Comparison of ENCODE assay signal across 21 mouse cellular contexts in the genomic region with DNA sequence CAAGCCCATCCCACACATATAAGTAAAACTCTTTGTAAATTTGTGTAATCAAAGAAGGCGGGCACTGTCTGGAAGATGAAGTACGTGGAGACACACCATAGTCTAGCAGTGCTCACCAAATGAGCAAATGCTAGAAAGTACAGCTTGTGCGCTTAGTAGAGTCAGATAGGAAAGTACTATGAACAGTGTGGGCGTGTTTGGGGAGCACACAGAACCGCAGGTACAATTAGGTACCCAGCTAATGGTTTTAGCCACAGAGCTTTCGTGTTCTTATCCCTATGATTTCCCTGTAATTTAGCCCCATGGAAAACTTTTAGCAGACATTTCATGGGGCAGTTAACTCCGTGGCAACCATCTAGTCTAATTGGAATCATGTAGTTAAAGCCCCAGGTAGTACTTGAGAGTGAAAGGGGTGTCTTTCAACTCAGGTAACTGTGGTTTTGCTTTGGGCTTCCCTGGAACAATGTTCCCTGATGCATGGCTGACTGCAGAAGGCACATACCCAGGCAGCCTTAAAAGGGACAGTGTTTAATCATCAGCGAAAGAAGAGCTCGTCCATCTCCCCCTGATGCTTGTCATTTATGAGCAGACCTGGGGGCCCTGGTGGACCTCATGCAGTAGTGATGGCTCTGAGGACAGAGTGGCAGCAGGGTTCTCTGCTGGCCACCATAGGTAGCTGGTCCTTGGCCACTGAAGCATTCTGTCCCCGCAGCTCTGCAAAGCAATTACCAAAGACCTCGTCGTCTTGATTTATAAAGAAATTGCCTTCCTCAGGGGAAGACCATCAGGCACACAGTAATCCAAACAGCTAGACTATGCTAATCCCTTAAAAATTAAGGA.
A peak's percentile ranks its signal among the peaks of the same experiment; 100 is the strongest.
DNase-seq lines count a peak whose midpoint lies in the region; ATAC-seq and TF ChIP-seq lines count a peak whose summit lies in the region.
"Had no signal": no experiment of that assay in that cellular context is flagged by ENCODE, and none has a peak within 500 bp of the region (broad histone marks: within the 10 kb centered on the region; RNA-seq: fewer than 3 reads in every experiment).

No protein-coding gene starts in this region.

- intact Hi-C loops in heart, postnatal 14 days (cut with DNase I) = no loop called here

- TF ChIP-seq CTCF in CH12.LX (conservative IDR thresholded peaks at IDR 0.05 in 1 of 2, IDR thresholded peaks at IDR 0.05 in 1 of 2; ENCODE audit: low read depth in 2 of 2, low read length in 2 of 2) = no peak

- peak; percentile 18 to 36 for DNase-seq in cerebellum, postnatal 10 days
- no peak for DNase-seq in cerebellum, adult 18-20 months
- DNase-seq in hindbrain, embryonic 14.5 days (ENCODE audit: low spot score) = no peak
- DNase-seq in hindbrain, embryonic 11.5 days (ENCODE audit: low spot score) = no peak
- no peak for DNase-seq in midbrain, embryonic 11.5 days (ENCODE audit: low spot score, missing footprints)
- no peak for DNase-seq in CH12.LX (ENCODE audit: extremely low read depth)
- DNase-seq in heart, postnatal 14 days = no peak
- DNase-seq: adrenal gland, postnatal 14 days; cerebellum, adult 8-10 months; gastrocnemius, postnatal 36 days; heart, adult 18-20 months; heart, postnatal 36 days; kidney, adult 2 months had no signal

- dilution Hi-C loops in CH12.LX (cut with MboI; ENCODE audit: extremely low pct_ligation_motif_present, extremely low pct_unique_long_range_greater_than_20kb, low sequenced_read_pairs) = no loop called here

- WGBS in hindbrain, embryonic 14.5 days = 79% methylated on average over 12 of the region's 12 CpGs
- WGBS in hindbrain, embryonic 11.5 days = 86% methylated on average over 12 of the region's 12 CpGs
- WGBS in midbrain, embryonic 15.5 days = 83% methylated on average over 12 of the region's 12 CpGs
- 81% methylated on average over 12 of the region's 12 CpGs for WGBS in midbrain, embryonic 11.5 days

- no peaks in the 10 kb centered on the region for H3K36me3 ChIP-seq in hindbrain, embryonic 14.5 days (replicated peaks; ENCODE audit: control insufficient read depth, insufficient read depth)
- H3K36me3 ChIP-seq in hindbrain, embryonic 11.5 days (ENCODE audit: control insufficient read depth, insufficient read depth, low read length) = no peaks in the 10 kb centered on the region
- H3K36me3 ChIP-seq in midbrain, embryonic 15.5 days (replicated peaks) = no peaks in the 10 kb centered on the region
- H3K36me3 ChIP-seq in midbrain, embryonic 11.5 days (ENCODE audit: control insufficient read depth, insufficient read depth, low read length) = no peaks in the 10 kb centered on the region
- H3K36me3 ChIP-seq in CH12.LX (replicated peaks in 1 of 2; ENCODE audit: control insufficient read depth in 1 of 2, insufficient read depth in 1 of 2, low read length in 1 of 2) = no peaks in the 10 kb centered on the region
- H3K36me3 ChIP-seq: embryonic facial prominence, embryonic 10.5 days; heart, embryonic 15.5 days had no signal

- no peak overlapping the region for H3K9ac ChIP-seq in hindbrain, embryonic 14.5 days
- H3K9ac ChIP-seq in hindbrain, embryonic 11.5 days (ENCODE audit: low read depth, low read length) = no peak overlapping the region
- no peak overlapping the region for H3K9ac ChIP-seq in midbrain, embryonic 15.5 days
- H3K9ac ChIP-seq in midbrain, embryonic 11.5 days (ENCODE audit: low read length) = no peak overlapping the region
- no peak overlapping the region for H3K9ac ChIP-seq in CH12.LX (ENCODE audit: insufficient read depth, low read depth)
- H3K9ac ChIP-seq: forebrain, embryonic 13.5 days; heart, embryonic 15.5 days had no signal

- no peak for TF ChIP-seq EP300 in CH12.LX (IDR thresholded peaks at IDR 0.05; ENCODE audit: low read length)

- TF ChIP-seq RAD21 in CH12.LX (IDR thresholded peaks at IDR 0.05; ENCODE audit: low read depth, low read length) = no peak

- no peaks in the 10 kb centered on the region for H3K9me3 ChIP-seq in hindbrain, embryonic 14.5 days (ENCODE audit: control insufficient read depth, low read length)
- no peaks in the 10 kb centered on the region for H3K9me3 ChIP-seq in hindbrain, embryonic 11.5 days (ENCODE audit: control insufficient read depth, low read length)
- H3K9me3 ChIP-seq in midbrain, embryonic 15.5 days = no peaks in the 10 kb centered on the region
- H3K9me3 ChIP-seq in midbrain, embryonic 11.5 days (ENCODE audit: control insufficient read depth, low read length) = no peaks in the 10 kb centered on the region
- H3K9me3 ChIP-seq in CH12.LX (replicated peaks; ENCODE audit: low read length) = no peaks in the 10 kb centered on the region
- H3K9me3 ChIP-seq: embryonic facial prominence, embryonic 10.5 days; forebrain, embryonic 13.5 days; heart, embryonic 15.5 days had no signal

- 0 out of 2 replicates have a peak, but pooled peaks have one; percentile 31 for ATAC-seq in hindbrain, embryonic 14.5 days (ENCODE audit: low FRiP score)
- no peak for ATAC-seq in hindbrain, embryonic 11.5 days (ENCODE audit: low FRiP score)
- ATAC-seq in midbrain, embryonic 15.5 days (replicated peaks) = 0 out of 2 replicates have a peak, but pooled peaks have one; percentile 9
- ATAC-seq in midbrain, embryonic 11.5 days (ENCODE audit: low FRiP score) = no peak
- ATAC-seq: activated CD4-positive, CD25-positive, alpha-beta regulatory T cell, adult 4 months; forebrain, embryonic 13.5 days; intestine, embryonic 16.5 days; Patski had no signal

- no peak overlapping the region for H3K4me3 ChIP-seq in hindbrain, embryonic 14.5 days (replicated peaks; ENCODE audit: low read length)
- H3K4me3 ChIP-seq in hindbrain, embryonic 11.5 days (ENCODE audit: low read depth, low read length) = no peak overlapping the region
- no peak overlapping the region for H3K4me3 ChIP-seq in midbrain, embryonic 15.5 days
- H3K4me3 ChIP-seq in midbrain, embryonic 11.5 days (ENCODE audit: low read depth, low read length) = no peak overlapping the region
- no peak overlapping the region for H3K4me3 ChIP-seq in CH12.LX (replicated peaks in 1 of 3; ENCODE audit: low read depth in 2 of 3, low read length in 2 of 3, poor library complexity in 1 of 3)
- H3K4me3 ChIP-seq: embryonic facial prominence, embryonic 10.5 days; forebrain, embryonic 13.5 days; heart, embryonic 15.5 days had no signal

- H3K27me3 ChIP-seq in hindbrain, embryonic 14.5 days (ENCODE audit: control insufficient read depth, insufficient read depth, low read length) = no peaks in the 10 kb centered on the region
- H3K27me3 ChIP-seq in hindbrain, embryonic 11.5 days (ENCODE audit: control insufficient read depth, insufficient read depth, low read length) = no peaks in the 10 kb centered on the region
- H3K27me3 ChIP-seq in midbrain, embryonic 15.5 days (replicated peaks) = no peaks in the 10 kb centered on the region
- H3K27me3 ChIP-seq in midbrain, embryonic 11.5 days (ENCODE audit: control insufficient read depth, insufficient read depth, low read length) = no peaks in the 10 kb centered on the region
- H3K27me3 ChIP-seq in CH12.LX (replicated peaks) = no peaks in the 10 kb centered on the region
- H3K27me3 ChIP-seq: forebrain, embryonic 13.5 days; heart, embryonic 15.5 days; Patski had no signal

- H3K4me2 ChIP-seq in hindbrain, embryonic 14.5 days (replicated peaks) = no peak overlapping the region
- H3K4me2 ChIP-seq in hindbrain, embryonic 11.5 days (replicated peaks; ENCODE audit: low read depth, low read length) = no peak overlapping the region
- no peak overlapping the region for H3K4me2 ChIP-seq in midbrain, embryonic 15.5 days
- H3K4me2 ChIP-seq in midbrain, embryonic 11.5 days = no peak overlapping the region
- peak overlapping the region; percentile 31; the same call in 1 of the 2 replicates for H3K4me2 ChIP-seq in CH12.LX (ENCODE audit: insufficient read depth, low read depth, poor library complexity, severe bottlenecking)
- H3K4me2 ChIP-seq: forebrain, embryonic 13.5 days; heart, embryonic 11.5 days; heart, embryonic 15.5 days had no signal

- TF ChIP-seq POLR2A in CH12.LX (IDR thresholded peaks at IDR 0.05; ENCODE audit: low read depth, low read length) = no peak

- no peaks in the 10 kb centered on the region for H3K79me2 ChIP-seq in CH12.LX (replicated peaks; ENCODE audit: control insufficient read depth, extremely low read depth, insufficient read depth, poor library complexity, severe bottlenecking)

- H3K27ac ChIP-seq in hindbrain, embryonic 14.5 days = no peak overlapping the region
- no peak overlapping the region for H3K27ac ChIP-seq in hindbrain, embryonic 11.5 days (ENCODE audit: low read depth, low read length)
- no peak overlapping the region for H3K27ac ChIP-seq in midbrain, embryonic 15.5 days
- no peak overlapping the region for H3K27ac ChIP-seq in midbrain, embryonic 11.5 days (ENCODE audit: low read depth, low read length)
- H3K27ac ChIP-seq in CH12.LX (ENCODE audit: insufficient read depth, low read depth) = no peak overlapping the region
- H3K27ac ChIP-seq: embryonic facial prominence, embryonic 10.5 days; forebrain, embryonic 13.5 days; heart, embryonic 15.5 days had no signal

- H3K4me1 ChIP-seq in hindbrain, embryonic 14.5 days (replicated peaks; ENCODE audit: control insufficient read depth, insufficient read depth, low read length) = no peaks in the 10 kb centered on the region
- no peaks in the 10 kb centered on the region for H3K4me1 ChIP-seq in hindbrain, embryonic 11.5 days (replicated peaks; ENCODE audit: control insufficient read depth, insufficient read depth, low read length)
- H3K4me1 ChIP-seq in midbrain, embryonic 15.5 days = no peaks in the 10 kb centered on the region
- H3K4me1 ChIP-seq in midbrain, embryonic 11.5 days (ENCODE audit: control insufficient read depth, insufficient read depth, low read length) = no peaks in the 10 kb centered on the region
- H3K4me1 ChIP-seq in CH12.LX (ENCODE audit: control insufficient read depth in 1 of 2, insufficient read depth in 2 of 2) = peaks cover 0 to 4% of the 10 kb centered on the region in 2 experiments; a peak in 2 of 4 replicates
- H3K4me1 ChIP-seq: embryonic facial prominence, embryonic 10.5 days; forebrain, embryonic 13.5 days; heart, embryonic 15.5 days had no signal

- in situ Hi-C loops in CH12.LX (cut with MboI; ENCODE audit: low pct_ligation_motif_present, low pct_unique_long_range_greater_than_20kb, low sequenced_read_pairs) = no loop called here

TF ChIP-seq in CH12.LX, 34 proteins besides CTCF, POLR2A, EP300 and RAD21 (continues in another document):
- no peak for TF ChIP-seq E2F4 (IDR thresholded peaks at IDR 0.05; ENCODE audit: insufficient replicate concordance, low read depth, low read length)
- no peak for TF ChIP-seq CHD2 (IDR thresholded peaks at IDR 0.05; ENCODE audit: low read length)
- TF ChIP-seq ETS1 (conservative IDR thresholded peaks at IDR 0.05; ENCODE audit: low read depth, low read length) = no peak
- TF ChIP-seq JUND (conservative IDR thresholded peaks at IDR 0.05; ENCODE audit: low read depth, low read length) = no peak
- no peak for TF ChIP-seq KAT2A (IDR thresholded peaks at IDR 0.05; ENCODE audit: insufficient replicate concordance, low read length)
- TF ChIP-seq USF2 (conservative IDR thresholded peaks at IDR 0.05; ENCODE audit: low read depth, low read length) = no peak
- no peak for TF ChIP-seq MAFK (IDR thresholded peaks at IDR 0.05; ENCODE audit: insufficient replicate concordance, low read length)
- no peak for TF ChIP-seq SIN3A (IDR thresholded peaks at IDR 0.05; ENCODE audit: low read length)
- no peak for TF ChIP-seq GABPA (IDR thresholded peaks at IDR 0.05; ENCODE audit: insufficient replicate concordance, low read depth, low read length)

Comparison
In these comparisons a context has a peak if more than half of its experiments do, and no peak if none do; other contexts are left out.
1. DNase-seq: peak in cerebellum, postnatal 10 days (2 of 2); none in cerebellum, adult 18-20 months (0 of 2), hindbrain, embryonic 14.5 days (single experiment), hindbrain, embryonic 11.5 days (single experiment), midbrain, embryonic 11.5 days (single experiment), CH12.LX (single experiment) and heart, postnatal 14 days (0 of 2).
2. ATAC-seq: peak in hindbrain, embryonic 14.5 days (single experiment) and midbrain, embryonic 15.5 days (single experiment); none in hindbrain, embryonic 11.5 days (single experiment) and midbrain, embryonic 11.5 days (single experiment).